Mouse (Mus musculus) embryonic fibroblast, embryonic 13.5 days (primary cell): ENCODE results near the gene Mlc1.

Experiments
- CTCF ChIP-seq: IDR thresholded peaks from 2 replicates; pipeline ENCODE4 v1.5.1; 2011; ENCODE audit warnings: mild to moderate bottlenecking, control low read depth, low read length, moderate library complexity, borderline replicate concordance; ENCODE audit not compliant: insufficient read depth
- POLR2A ChIP-seq: IDR thresholded peaks from 2 replicates; pipeline ENCODE4 v1.6.1; 2011; ENCODE audit warnings: low read depth, mild to moderate bottlenecking, control low read depth, low read length, moderate library complexity

GRCm38 (mm10) chr15:88957522-88957921 lies 21.3 kb downstream of the Mlc1 start:
- TF ChIP-seq CTCF (no peak), POLR2A (no peak)
